Mouse (Mus musculus) brain, embryonic 14.5 days (tissue): ENCODE measurements at regions not wholly inside any gene's neighbourhood (a gene's known extent, or its start where the extent isn't known, plus 50 kb on each side); places are given as distances from the start of the nearest gene placed in this dataset.

Experiments
- CTCF ChIP-seq: fragments of 200-500 bp; IDR thresholded peaks from 2 replicates; pipeline ENCODE4 v1.5.1; 2012; ENCODE audit warnings: inconsistent platforms, mild to moderate bottlenecking, moderate library complexity, borderline replicate concordance; ENCODE audit not compliant: insufficient read depth, insufficient read length; ENCODE audit errors: extremely low read depth
- POLR2A ChIP-seq: fragments of 200-500 bp; IDR thresholded peaks from 2 replicates; pipeline ENCODE4 v1.6.1; 2012; ENCODE audit warnings: mild to moderate bottlenecking, inconsistent platforms, borderline replicate concordance; ENCODE audit not compliant: poor library complexity, insufficient read depth, insufficient read length, severe bottlenecking; ENCODE audit errors: extremely low read depth

- TF ChIP-seq CTCF, result no peak
- TF ChIP-seq POLR2A, result no peak
Measured at GRCm38 (mm10) chr8:27770296-27770695, 322.8 kb downstream of the Poteg start.
